Mouse (Mus musculus): ENCODE data around the gene Hkdc1. TPM values are rescaled to one million over a fixed set of nuclear protein-coding genes. Genes with fewer than 3 reads are reported as not detected.
"Not testable (repeated sequence)": the region's sequence is repeated elsewhere in the genome, so short reads cannot be mapped to it uniquely, and the experiment has no call there.

Gene Hkdc1
- polyA plus RNA-seq (2015; fragmentation: Nextera tagmentation; extraction: Ambion mirVana) = 0.27 and 0.35 TPM in 2 replicates

DNA sequence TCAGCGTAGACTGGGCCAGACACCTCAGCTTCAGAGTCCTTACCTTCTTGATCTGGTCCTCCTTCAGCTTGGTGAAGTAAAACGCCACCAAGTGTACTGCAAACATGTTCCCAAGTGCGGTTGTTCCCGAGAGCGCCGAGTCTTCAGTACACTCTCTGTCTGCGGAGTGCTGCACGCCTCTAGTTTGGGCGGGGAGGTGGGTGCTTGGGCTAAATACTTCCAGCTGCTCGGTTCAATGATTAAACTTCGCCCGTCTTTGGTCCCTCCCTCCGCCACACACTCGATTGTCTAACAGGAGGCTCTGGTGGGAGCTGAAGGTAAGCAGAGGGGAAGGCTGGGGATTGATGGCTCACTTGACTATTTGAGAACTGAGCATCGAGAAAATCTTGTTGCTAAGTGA, at the start of gene Hkdc1:
Gene Hkdc1, minus strand, starts transcription at position 237 of the 400 bp plus-strand sequence.
- WGBS = 46% methylated on average over 15 of the region's 15 CpGs
- no peaks in the 10 kb centered on the region for H3K36me3 ChIP-seq (replicated peaks)
- H3K9ac ChIP-seq = no peak within 1 kb of the TSS
- H3K4me3 ChIP-seq = no peak within 1 kb of the TSS
- H3K4me1 ChIP-seq = no peaks in the 10 kb centered on the region
- no peak within 1 kb of the TSS for H3K4me2 ChIP-seq
- no peak for ATAC-seq (replicated peaks)
- no peaks in the 10 kb centered on the region for H3K9me3 ChIP-seq
- no peaks in the 10 kb centered on the region for H3K27me3 ChIP-seq (replicated peaks)
- H3K27ac ChIP-seq = no peak within 1 kb of the TSS

DNA sequence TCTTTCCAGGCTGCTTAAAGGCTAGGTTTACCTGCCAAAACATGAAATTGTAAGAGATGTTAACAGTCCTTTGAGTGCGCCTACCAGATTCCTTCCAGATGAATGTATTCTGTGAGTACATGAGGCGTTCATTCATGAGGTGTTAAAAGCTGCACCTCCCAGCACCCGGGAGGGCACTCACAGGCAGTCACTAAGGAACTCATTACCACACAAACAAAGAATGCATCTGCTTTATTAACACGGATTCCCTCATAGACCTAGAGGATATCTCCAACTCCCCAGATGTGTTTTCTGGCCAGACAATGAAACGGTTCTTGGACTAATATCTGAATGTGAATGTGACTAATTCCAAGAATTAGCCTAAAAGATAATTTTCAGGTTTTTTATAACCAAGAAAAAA, 48.8 kb upstream of the Hkdc1 start:
- Histone ChIP-seq H3K4me1 (no peaks in the 10 kb centered on the region), H3K9ac (no peak overlapping the region), H3K27ac (no peak overlapping the region), H3K27me3 (replicated peaks) (no peaks in the 10 kb centered on the region), H3K36me3 (replicated peaks) (peaks cover 16% of the 10 kb centered on the region), H3K4me2 (no peak overlapping the region), H3K4me3 (no peak overlapping the region), H3K9me3 (no peaks in the 10 kb centered on the region)
- 54% methylated on average over 5 of the region's 5 CpGs for WGBS
- no peak for ATAC-seq (replicated peaks)

DNA sequence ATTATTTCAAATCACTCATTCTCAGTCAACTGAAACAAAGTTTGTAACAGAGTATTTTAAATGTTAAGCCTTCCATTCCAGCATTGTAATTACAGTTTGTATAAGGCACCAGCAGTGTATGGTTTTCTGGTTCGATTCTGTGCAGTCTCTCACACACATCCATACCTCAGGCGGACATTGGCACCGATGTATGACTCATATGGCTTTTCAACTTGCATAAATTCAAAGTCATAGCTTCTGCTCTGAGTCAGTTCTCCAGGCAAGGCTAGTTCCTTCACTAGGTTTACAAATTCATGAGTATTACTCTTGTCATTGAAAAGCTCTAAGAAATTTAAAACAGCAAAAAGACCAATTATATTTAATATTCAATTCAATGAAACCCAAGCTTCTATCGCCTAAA, 47.4 kb upstream of the Hkdc1 start:
- Histone ChIP-seq H3K27me3 (replicated peaks) (no peaks in the 10 kb centered on the region), H3K9me3 (no peaks in the 10 kb centered on the region), H3K4me3 (no peak overlapping the region), H3K9ac (no peak overlapping the region), H3K4me2 (no peak overlapping the region), H3K27ac (no peak overlapping the region), H3K36me3 (replicated peaks) (peaks cover 16% of the 10 kb centered on the region), H3K4me1 (no peaks in the 10 kb centered on the region)
- 95% methylated on average over 4 of the region's 4 CpGs for WGBS
- no peak for ATAC-seq (replicated peaks)

DNA sequence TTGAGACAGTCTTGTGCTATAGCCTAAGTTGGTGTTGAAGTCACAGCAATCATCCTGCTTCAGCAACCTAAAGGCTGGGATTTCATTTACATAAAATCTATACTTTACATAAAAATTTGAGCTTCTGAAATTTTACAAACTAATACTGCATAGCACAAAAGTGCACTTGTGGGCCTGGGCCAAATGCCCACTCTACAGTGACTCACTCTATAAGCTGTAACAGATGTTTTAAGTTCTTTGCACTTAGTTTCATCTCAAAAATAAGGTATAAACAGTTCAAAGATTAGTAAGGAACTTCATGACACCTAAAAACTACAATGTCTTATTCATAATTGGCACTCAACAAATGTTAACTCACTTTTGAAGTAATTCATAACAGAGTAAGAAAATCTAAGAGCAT, 39.0 kb upstream of the Hkdc1 start:
- no peak overlapping the region for H3K4me3 ChIP-seq
- no peak for ATAC-seq (replicated peaks)
- H3K27ac ChIP-seq = no peak overlapping the region
- H3K4me1 ChIP-seq = no peaks in the 10 kb centered on the region
- H3K36me3 ChIP-seq (replicated peaks) = peaks cover 19% of the 10 kb centered on the region; the same call in 1 of the 2 replicates
- H3K27me3 ChIP-seq (replicated peaks) = no peaks in the 10 kb centered on the region
- H3K9me3 ChIP-seq = no peaks in the 10 kb centered on the region
- H3K4me2 ChIP-seq = no peak overlapping the region
- no peak overlapping the region for H3K9ac ChIP-seq

DNA sequence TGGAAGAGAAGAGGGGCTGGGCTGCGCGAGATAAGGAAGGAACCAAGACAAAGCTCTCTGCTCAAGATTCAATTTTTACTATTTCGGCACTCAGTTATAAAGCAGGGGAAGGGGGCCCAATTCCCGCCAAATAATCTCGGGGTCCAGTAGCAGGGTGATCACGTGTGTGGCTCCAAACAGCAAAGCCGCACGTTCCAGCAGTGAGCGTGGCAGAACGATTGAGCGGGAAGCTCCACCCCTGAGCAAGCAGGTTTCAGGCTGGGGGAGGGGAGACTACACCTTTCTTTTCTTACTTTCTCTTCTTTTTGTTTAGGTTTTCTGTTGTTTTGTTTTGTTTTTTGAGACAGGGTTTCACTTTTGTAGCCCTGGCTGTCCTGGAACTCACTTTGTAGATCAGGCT, 29.7 kb upstream of the Hkdc1 start:
- H3K27me3 ChIP-seq (replicated peaks); H3K27ac ChIP-seq; H3K4me2 ChIP-seq; H3K9me3 ChIP-seq; H3K4me3 ChIP-seq; ATAC-seq (replicated peaks); H3K9ac ChIP-seq: not testable (repeated sequence)
- 68% methylated on average over 11 of the region's 11 CpGs for WGBS
- Histone ChIP-seq H3K4me1 (peaks cover 18% of the 10 kb centered on the region), H3K36me3 (replicated peaks) (peaks cover 12% of the 10 kb centered on the region; the same call in 1 of the 2 replicates)

DNA sequence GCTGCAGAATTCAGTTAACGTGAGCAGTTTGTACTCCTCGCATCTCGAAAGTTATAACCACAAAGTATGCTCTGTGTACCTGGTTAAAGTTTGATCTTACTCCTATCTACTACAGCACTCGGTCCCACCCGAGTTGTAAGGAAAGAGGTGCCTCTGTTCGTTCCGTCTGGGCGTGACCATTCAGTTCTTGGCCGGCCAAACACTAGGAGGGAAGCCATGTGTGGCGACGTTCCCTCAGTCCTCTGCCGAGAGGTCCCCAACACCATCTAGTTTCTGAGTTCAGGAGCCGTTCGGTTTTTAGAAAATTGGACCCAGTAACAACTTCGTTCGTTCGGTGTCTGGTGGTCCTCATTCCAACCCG, 28.0 kb upstream of the Hkdc1 start:
- Histone ChIP-seq H3K36me3 (replicated peaks) (peaks cover 17% of the 10 kb centered on the region), H3K9me3 (no peaks in the 10 kb centered on the region), H3K4me2 (peak overlapping the region; percentile 71), H3K27me3 (replicated peaks) (no peaks in the 10 kb centered on the region), H3K4me3 (peak overlapping the region; percentile 93), H3K27ac (peak overlapping the region; percentile 94), H3K4me1 (peaks cover 18% of the 10 kb centered on the region), H3K9ac (peak overlapping the region; percentile 98)
- WGBS = 33% methylated on average over 18 of the region's 18 CpGs
- no peak for ATAC-seq (replicated peaks)

DNA sequence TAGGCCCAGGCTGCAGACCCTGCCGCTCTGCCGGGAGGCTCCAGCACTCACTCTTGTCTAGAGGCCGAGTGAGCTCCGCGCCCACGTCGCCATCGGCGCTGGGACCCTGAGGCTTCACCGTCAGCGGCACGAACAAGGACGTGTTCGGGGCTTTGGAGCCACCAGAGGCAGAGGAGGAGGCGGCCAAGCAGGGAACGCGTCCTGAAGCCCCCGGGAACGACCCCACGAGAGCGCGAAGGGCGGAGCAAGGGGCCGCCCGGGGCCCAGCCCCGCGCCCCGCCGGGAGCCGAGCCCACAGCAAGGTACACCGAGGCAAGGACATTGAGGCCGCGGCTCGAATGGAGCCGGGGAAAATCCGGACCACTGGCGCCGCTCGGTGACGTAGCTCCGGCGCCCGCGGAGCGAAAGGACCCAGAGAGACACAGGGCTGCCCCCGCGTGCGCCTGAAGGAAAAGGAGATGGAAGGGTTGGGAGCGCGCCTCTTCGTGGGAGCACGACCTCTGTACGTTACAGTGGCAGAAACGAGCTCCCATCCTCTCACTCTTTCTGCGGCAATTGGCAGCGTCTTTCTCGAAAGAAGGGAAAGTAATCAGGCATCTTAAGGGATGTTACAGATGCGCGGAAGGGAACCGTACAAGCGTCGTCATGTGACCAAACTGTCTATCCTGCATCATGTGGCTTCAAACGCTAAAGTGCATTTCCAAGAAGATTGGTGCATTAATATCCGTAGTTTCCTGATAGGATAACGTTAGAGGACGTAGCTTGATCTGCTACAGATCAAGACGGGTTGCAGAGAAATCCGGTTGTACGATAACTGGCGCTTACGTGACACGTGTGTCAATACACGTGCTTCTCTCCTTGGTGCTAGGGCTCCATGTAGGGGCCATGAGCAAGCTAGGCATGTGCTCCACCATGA, 27.3 kb upstream of the Hkdc1 start, which contains the start of the genes 4930507D05Rik and Supv3l1:
Gene 4930507D05Rik, plus strand, starts transcription at position 126 of the 916 bp plus-strand sequence.
Gene Supv3l1, minus strand, starts transcription at position 375 of the 916 bp plus-strand sequence.
- peak within 1 kb of the TSS; percentile 71 for H3K4me2 ChIP-seq
- peak within 1 kb of the TSS; percentile 98 for H3K9ac ChIP-seq
- H3K4me1 ChIP-seq = peaks cover 18% of the 10 kb centered on the region
- H3K36me3 ChIP-seq (replicated peaks) = peaks cover 23% of the 10 kb centered on the region
- under 1% methylated on average over 73 of the region's 73 CpGs for WGBS
- peak within 1 kb of the TSS; percentile 94 for H3K27ac ChIP-seq
- ATAC-seq (replicated peaks) = peak; percentile 97
- peak within 1 kb of the TSS; percentile 93 for H3K4me3 ChIP-seq
- H3K9me3 ChIP-seq = no peaks in the 10 kb centered on the region
- no peaks in the 10 kb centered on the region for H3K27me3 ChIP-seq (replicated peaks)

DNA sequence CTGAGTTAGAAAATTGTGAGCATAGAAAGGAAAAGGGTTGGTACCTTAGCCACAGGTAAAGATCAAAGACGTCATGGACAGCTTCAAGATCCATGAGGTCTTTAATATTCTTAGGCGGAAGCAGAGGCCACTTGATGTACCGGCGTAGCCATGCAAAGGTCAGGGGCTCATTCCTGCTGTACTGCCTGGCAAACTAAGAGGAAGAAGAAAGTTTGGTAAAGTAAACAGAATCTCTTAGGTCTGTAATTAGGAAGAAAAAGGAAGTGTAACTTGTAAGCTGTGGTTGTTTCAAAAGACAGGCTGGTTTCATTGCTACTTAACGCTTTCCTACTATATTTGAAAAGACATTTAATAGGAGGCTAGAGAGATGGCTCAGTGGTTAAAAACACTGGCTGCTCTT, 8.1 kb upstream of the Hkdc1 start:
- no peaks in the 10 kb centered on the region for H3K4me1 ChIP-seq
- H3K4me2 ChIP-seq = no peak overlapping the region
- H3K4me3 ChIP-seq = no peak overlapping the region
- no peak overlapping the region for H3K9ac ChIP-seq
- 96% methylated on average over 5 of the region's 5 CpGs for WGBS
- H3K27me3 ChIP-seq (replicated peaks) = no peaks in the 10 kb centered on the region
- no peak for ATAC-seq (replicated peaks)
- no peaks in the 10 kb centered on the region for H3K9me3 ChIP-seq
- peaks cover 54% of the 10 kb centered on the region for H3K36me3 ChIP-seq (replicated peaks)
- H3K27ac ChIP-seq = no peak overlapping the region

DNA sequence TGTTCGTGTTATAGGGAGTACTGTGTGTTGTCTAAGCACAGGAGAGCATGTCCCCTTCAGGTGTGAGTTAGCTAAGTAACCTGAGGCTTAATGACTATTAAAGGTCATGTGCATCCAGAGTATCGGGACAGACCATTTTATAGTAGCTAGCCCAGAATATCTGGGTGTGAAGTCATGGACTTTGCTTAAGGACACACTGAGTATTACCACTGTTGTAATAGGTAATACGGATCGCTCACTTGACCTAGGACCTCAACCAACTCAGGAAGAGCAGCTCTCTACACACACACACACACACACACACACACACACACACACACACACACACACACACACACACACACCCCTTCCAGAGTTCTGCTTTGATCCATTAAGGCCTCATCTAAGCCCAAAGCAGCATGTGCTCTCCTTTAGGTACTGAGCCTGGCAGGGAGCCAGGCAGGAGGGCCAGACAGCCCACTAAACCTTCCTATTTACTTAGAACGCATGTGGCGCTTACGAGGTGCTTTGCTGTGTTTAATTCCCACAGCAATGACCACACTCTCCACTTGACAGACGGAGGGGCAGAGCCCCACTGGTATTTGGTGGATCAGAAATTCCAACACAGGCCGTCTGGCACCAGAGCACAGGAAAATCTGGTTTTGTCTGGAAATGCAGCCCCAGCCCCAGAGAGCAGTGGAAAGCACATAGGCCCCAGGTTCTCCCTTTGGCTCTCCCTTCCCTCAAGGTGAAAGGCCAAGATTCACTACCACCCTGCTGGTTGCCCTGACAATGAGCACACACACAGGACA, 3.0 kb upstream of the Hkdc1 start:
- H3K4me1 ChIP-seq = no peaks in the 10 kb centered on the region
- H3K9me3 ChIP-seq = no peaks in the 10 kb centered on the region
- no peaks in the 10 kb centered on the region for H3K27me3 ChIP-seq (replicated peaks)
- peaks cover 24% of the 10 kb centered on the region for H3K36me3 ChIP-seq (replicated peaks)
- WGBS = 52% methylated on average over 9 of the region's 9 CpGs
- H3K4me3 ChIP-seq = no peak overlapping the region
- H3K9ac ChIP-seq = no peak overlapping the region
- ATAC-seq (replicated peaks) = no peak
- no peak overlapping the region for H3K27ac ChIP-seq
- H3K4me2 ChIP-seq = no peak overlapping the region

DNA sequence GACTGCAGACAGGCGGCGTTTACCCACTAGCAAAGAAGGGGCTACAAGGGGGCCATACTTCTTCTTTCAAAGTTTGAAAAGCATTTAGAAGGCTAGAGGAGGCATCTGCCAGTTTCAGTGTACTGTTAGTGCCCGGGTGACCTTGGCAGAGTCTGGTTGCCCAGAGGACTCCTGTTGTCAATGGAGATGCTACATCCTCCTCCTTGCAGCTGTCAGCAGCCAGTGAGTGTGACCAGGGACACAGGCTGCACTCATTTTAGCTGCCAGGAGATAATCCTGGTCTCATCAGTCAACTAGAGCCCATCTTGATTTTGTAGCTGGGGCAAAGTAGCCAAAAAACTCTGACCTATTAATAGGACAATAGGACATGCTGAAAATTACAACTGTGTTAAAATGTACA, 1.2 kb downstream of the Hkdc1 start:
- no peak overlapping the region for H3K27ac ChIP-seq
- H3K4me3 ChIP-seq = no peak overlapping the region
- 83% methylated on average over 3 of the region's 3 CpGs for WGBS
- H3K27me3 ChIP-seq (replicated peaks) = no peaks in the 10 kb centered on the region
- no peaks in the 10 kb centered on the region for H3K4me1 ChIP-seq
- no peaks in the 10 kb centered on the region for H3K36me3 ChIP-seq (replicated peaks)
- H3K9ac ChIP-seq = no peak overlapping the region
- H3K4me2 ChIP-seq = no peak overlapping the region
- no peak for ATAC-seq (replicated peaks)
- H3K9me3 ChIP-seq = no peaks in the 10 kb centered on the region

DNA sequence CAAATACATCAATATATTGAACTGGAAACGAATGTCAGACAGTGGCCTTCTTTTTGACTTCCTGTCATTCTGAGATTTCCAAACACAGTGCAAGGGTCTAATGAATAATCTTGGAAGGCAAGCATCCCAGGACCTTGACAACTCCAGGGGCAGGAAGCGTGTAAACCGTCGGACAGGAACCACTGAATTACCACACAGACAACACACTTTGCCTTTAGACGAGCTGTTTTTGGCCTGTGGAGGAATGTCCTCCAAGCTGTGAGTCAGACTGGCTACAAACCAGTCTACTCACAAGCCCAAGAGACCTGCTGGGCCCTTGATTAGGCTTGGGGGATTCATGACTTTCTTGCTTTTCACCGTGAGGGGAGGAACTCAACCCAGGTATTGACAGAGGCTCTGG, 1.9 kb downstream of the Hkdc1 start:
- WGBS = 76% methylated on average over 6 of the region's 6 CpGs
- Histone ChIP-seq H3K9me3 (no peaks in the 10 kb centered on the region), H3K9ac (no peak overlapping the region), H3K27ac (no peak overlapping the region), H3K27me3 (replicated peaks) (no peaks in the 10 kb centered on the region), H3K4me1 (no peaks in the 10 kb centered on the region), H3K4me3 (no peak overlapping the region), H3K36me3 (replicated peaks) (no peaks in the 10 kb centered on the region), H3K4me2 (no peak overlapping the region)
- no peak for ATAC-seq (replicated peaks)

DNA sequence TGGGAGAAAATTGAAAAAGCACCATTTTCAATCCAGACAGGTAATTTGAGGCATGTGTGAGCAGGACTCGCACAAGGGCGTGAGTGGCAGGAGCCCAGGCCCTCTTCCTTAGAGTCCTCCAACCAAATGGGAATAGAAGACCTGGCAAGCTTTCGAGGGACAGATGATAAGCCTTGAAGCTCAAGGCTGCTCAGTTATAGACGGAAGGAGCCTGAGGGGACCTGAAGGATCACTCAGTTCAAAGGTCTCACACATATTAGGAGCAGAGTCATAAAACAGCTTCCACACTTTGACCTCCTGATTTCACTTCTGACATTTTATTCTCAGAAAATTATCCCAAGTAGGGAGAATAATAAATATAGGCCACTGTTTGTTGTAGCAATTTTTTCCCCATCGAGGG, 2.9 kb downstream of the Hkdc1 start:
- WGBS = 85% methylated on average over 5 of the region's 5 CpGs
- no peak for ATAC-seq (replicated peaks)
- H3K4me3 ChIP-seq = no peak overlapping the region

More for the DNA sequence above, 2.9 kb downstream of the Hkdc1 start:
- Histone ChIP-seq H3K27me3 (replicated peaks) (no peaks in the 10 kb centered on the region), H3K9ac (no peak overlapping the region), H3K4me1 (no peaks in the 10 kb centered on the region), H3K4me2 (no peak overlapping the region), H3K36me3 (replicated peaks) (no peaks in the 10 kb centered on the region), H3K9me3 (no peaks in the 10 kb centered on the region), H3K27ac (no peak overlapping the region)

Data from midbrain, embryonic 15.5 days (tissue).